Mouse (Mus musculus): ENCODE results near the gene Mpc2.

The Mpc2 gene

GRCm38 (mm10) chr1:165460360-165460800 is at the start of gene Mpc2, which contains the start of gene Dcaf6:
Mpc2 (plus strand) TSS chr1:165460637.
Dcaf6 (minus strand) TSS chr1:165460475.
- peak; percentile 100 for DNase-seq

GRCm38 (mm10) chr1:165421357-165421915 is 39.0 kb upstream of the Mpc2 start:
- no peak for DNase-seq

- no peak for DNase-seq
Observed at GRCm38 (mm10) chr1:165426254-165426653, 34.2 kb upstream of the Mpc2 start.

- DNase-seq: no peak
Observed at GRCm38 (mm10) chr1:165432883-165433282, 27.6 kb upstream of the Mpc2 start.

GRCm38 (mm10) chr1:165438289-165439021 is 22.0 kb upstream of the Mpc2 start:
- no peak for DNase-seq

- DNase-seq: no peak
Observed at GRCm38 (mm10) chr1:165440788-165441187, 19.6 kb upstream of the Mpc2 start.

- DNase-seq: no peak
Observed at GRCm38 (mm10) chr1:165441201-165441600, 19.2 kb upstream of the Mpc2 start.

GRCm38 (mm10) chr1:165441719-165442118 is 18.7 kb upstream of the Mpc2 start:
- DNase-seq: no peak

- no peak for DNase-seq
Observed at GRCm38 (mm10) chr1:165459041-165459502, 1.4 kb upstream of the Mpc2 start.

- DNase-seq: peak; percentile 35
Observed at GRCm38 (mm10) chr1:165459503-165460181, 795 bp upstream of the Mpc2 start.

- DNase-seq: peak; percentile 95
Observed at GRCm38 (mm10) chr1:165460801-165461377, 452 bp downstream of the Mpc2 start.

GRCm38 (mm10) chr1:165461681-165462080 is 1.2 kb downstream of the Mpc2 start:
- no peak for DNase-seq

- no peak for DNase-seq
Observed at GRCm38 (mm10) chr1:165462861-165463260, 2.4 kb downstream of the Mpc2 start.

GRCm38 (mm10) chr1:165464574-165464973 is 4.1 kb downstream of the Mpc2 start:
- DNase-seq: no peak

GRCm38 (mm10) chr1:165468971-165469370 is 8.5 kb downstream of the Mpc2 start:
- no peak for DNase-seq

GRCm38 (mm10) chr1:165469717-165470116 is 9.3 kb downstream of the Mpc2 start:
- DNase-seq: no peak

GRCm38 (mm10) chr1:165471490-165471889 is 11.1 kb downstream of the Mpc2 start:
- no peak for DNase-seq

GRCm38 (mm10) chr1:165484688-165485233 is 24.3 kb downstream of the Mpc2 start, which contains the start of gene Adcy10:
Adcy10 (plus strand) TSS chr1:165485183.
- no peak for DNase-seq

- DNase-seq: no peak
Observed at GRCm38 (mm10) chr1:165486108-165486507, 25.7 kb downstream of the Mpc2 start.

GRCm38 (mm10) chr1:165489197-165489596 is 28.8 kb downstream of the Mpc2 start:
- DNase-seq: no peak

- no peak for DNase-seq
Observed at GRCm38 (mm10) chr1:165498856-165499255, 38.4 kb downstream of the Mpc2 start.

GRCm38 (mm10) chr1:165503307-165504024 is 43.0 kb downstream of the Mpc2 start:
- no peak for DNase-seq

Measured in right cerebral cortex, postnatal 4 days (tissue).